Mouse (Mus musculus) left cerebral cortex, adult 6 months (tissue): ENCODE data around the gene Gm17078. TPM values are rescaled to one million over a fixed set of nuclear protein-coding genes. Genes with fewer than 3 reads are reported as not detected.

Experiments
- long read RNA-seq, 2 experiments: library from polyadenylated mRNA; unstranded; transcript quantifications; one replicate each; pipeline ENCODE4 v2.0.0; 2019 to 2020
- polyA plus RNA-seq: library from polyadenylated mRNA; unstranded; fragments of <200 nt; fragmentation: Nextera tagmentation; gene quantifications from 2 replicates; pipeline ENCODE4 v1.2.3, GENCODE M21; 2021

The Gm17078 gene
- not detected in 2 replicates for polyA plus RNA-seq
- long read RNA-seq, experiment 1, result 0 reads
- long read RNA-seq, experiment 2, result 0 reads

GRCm38 (mm10) chr14:51611210-51611609, at the start of gene Gm17078:
TSS of gene Gm17078 (minus strand) at chr14:51611310.

DNA sequence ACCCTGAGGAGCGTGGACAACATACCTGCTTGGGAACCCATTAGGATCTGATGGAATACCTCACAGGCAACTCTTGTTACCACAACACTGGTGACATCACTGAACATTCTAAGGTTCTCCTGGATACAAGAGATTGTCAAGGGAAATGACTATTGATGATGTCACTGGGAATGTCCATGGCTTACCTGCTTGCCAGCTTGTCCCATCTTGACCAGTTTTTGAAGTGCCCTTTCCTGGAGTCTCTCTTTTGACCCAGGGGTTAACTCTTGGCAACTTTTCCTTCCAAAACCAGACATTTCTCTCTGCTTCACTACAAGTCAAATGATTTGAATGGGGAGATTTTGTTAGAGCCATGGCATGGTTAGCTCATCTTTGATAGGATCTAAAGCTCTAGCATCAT, 24.5 kb upstream of the Gm17078 start, which contains the start of gene Gm4181:
Gene Gm4181, minus strand, starts transcription at position 101 of the 400 bp plus-strand sequence.

DNA sequence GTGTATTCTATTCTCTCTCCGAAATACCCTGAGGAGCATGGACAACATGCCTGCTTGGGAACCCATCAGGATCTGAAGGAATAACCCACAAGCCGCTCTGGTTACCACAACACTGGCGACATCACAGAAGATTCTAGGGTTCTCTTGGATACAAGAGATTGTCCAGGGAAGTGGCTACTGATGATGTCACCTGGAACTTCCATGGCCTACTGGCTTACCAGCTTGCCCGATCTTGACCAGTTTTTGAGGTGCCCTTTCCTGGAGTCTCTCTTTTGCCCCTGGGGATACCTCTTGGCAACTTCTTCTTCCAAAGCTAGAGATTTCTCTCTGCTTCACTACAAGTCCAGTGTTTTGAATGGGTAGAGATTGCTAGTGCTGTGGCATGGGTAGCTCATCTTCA, 19.1 kb downstream of the Gm17078 start, which contains the start of gene Gm17174:
Gene Gm17174, minus strand, starts transcription at position 101 of the 400 bp plus-strand sequence.

GRCm38 (mm10) chr14:51573963-51574362, 37.1 kb downstream of the Gm17078 start, which contains the start of gene Gm17175:
TSS of gene Gm17175 (minus strand) at chr14:51574063.

Other genes starting within 250 kb of the Gm17078 start
- gene Gm7247, start 249.6 kb downstream of the Gm17078 start, polyA plus RNA-seq, result not detected in 2 replicates
- not detected in 2 replicates for gene Vmn2r88, start 200.5 kb downstream of the Gm17078 start, polyA plus RNA-seq
- gene Vmn2r89, start 159.5 kb downstream of the Gm17078 start, polyA plus RNA-seq, result not detected in 2 replicates
- gene Gm5622, start 58.5 kb downstream of the Gm17078 start, polyA plus RNA-seq, result not detected in 2 replicates
- gene Gm17175, start 37.2 kb downstream of the Gm17078 start, polyA plus RNA-seq, result not detected in 2 replicates
- gene Gm17174, start 19.2 kb downstream of the Gm17078 start, polyA plus RNA-seq, result not detected in 2 replicates
- not detected in 2 replicates for gene Gm4181, start 24.4 kb upstream of the Gm17078 start, polyA plus RNA-seq
- not detected in 2 replicates for gene Gm17079, start 84.2 kb upstream of the Gm17078 start, polyA plus RNA-seq
- gene Gm5800, start 105.9 kb upstream of the Gm17078 start, polyA plus RNA-seq, result not detected in 2 replicates
- not detected in 2 replicates for gene Ang4, start 162.3 kb upstream of the Gm17078 start, polyA plus RNA-seq
- gene AY358078, start 188.7 kb upstream of the Gm17078 start, polyA plus RNA-seq, result not detected in 2 replicates
- not detected in 2 replicates for gene Ear6, start 242.4 kb upstream of the Gm17078 start, polyA plus RNA-seq